Mouse (Mus musculus): ENCODE data around the gene Nap1l5. TPM values are rescaled to one million over a fixed set of nuclear protein-coding genes. Genes with fewer than 3 reads are reported as not detected.

The Nap1l5 gene
- total and polyA plus RNA-seq, 3 experiments: not detected

- TF ChIP-seq RCOR1 (conservative IDR thresholded peaks at IDR 0.05; ENCODE audit: low read depth, low read length) (no peak), JUND (conservative IDR thresholded peaks at IDR 0.05; ENCODE audit: low read depth, low read length) (0 out of 2 replicates have a peak, but pooled peaks have one; percentile 28), KAT2A (IDR thresholded peaks at IDR 0.05; ENCODE audit: insufficient replicate concordance, low read length) (no peak), MXI1 (IDR thresholded peaks at IDR 0.05; ENCODE audit: low read depth, low read length) (0 out of 2 replicates have a peak, but pooled peaks have one; percentile 29), MAFK (IDR thresholded peaks at IDR 0.05; ENCODE audit: insufficient replicate concordance, low read length) (no peak), ELF1 (IDR thresholded peaks at IDR 0.05; ENCODE audit: low read depth, low read length) (no peak), ZNF384 (IDR thresholded peaks at IDR 0.05; ENCODE audit: low read depth, low read length) (no peak), UBTF (IDR thresholded peaks at IDR 0.05; ENCODE audit: low read depth, low read length) (no peak), PAX5 (IDR thresholded peaks at IDR 0.05; ENCODE audit: low read length) (no peak), HCFC1 (IDR thresholded peaks at IDR 0.05; ENCODE audit: low read depth, low read length) (no peak)
Observed at GRCm38 (mm10) chr6:58921623-58922022, 14.7 kb upstream of the Nap1l5 start (continued).

GRCm38 (mm10) chr6:58920735-58921134 is 13.9 kb upstream of the Nap1l5 start:
- Histone ChIP-seq H3K9me3 (replicated peaks; ENCODE audit: low read length) (no peaks in the 10 kb centered on the region), H3K4me3 (replicated peaks in 1 of 3; ENCODE audit: low read depth in 2 of 3, low read length in 2 of 3, poor library complexity in 1 of 3) (no peak overlapping the region), H3K4me2 (ENCODE audit: insufficient read depth, low read depth, poor library complexity, severe bottlenecking) (no peak overlapping the region), H3K27me3 (replicated peaks) (no peaks in the 10 kb centered on the region), H3K9ac (ENCODE audit: insufficient read depth, low read depth) (no peak overlapping the region), H3K27ac (ENCODE audit: insufficient read depth, low read depth) (no peak overlapping the region), H3K36me3 (replicated peaks in 1 of 2; ENCODE audit: control insufficient read depth in 1 of 2, insufficient read depth in 1 of 2, low read length in 1 of 2) (peaks cover 4 to 38% of the 10 kb centered on the region in 2 experiments), H3K79me2 (replicated peaks; ENCODE audit: control insufficient read depth, extremely low read depth, insufficient read depth, poor library complexity, severe bottlenecking) (no peaks in the 10 kb centered on the region), H3K4me1 (ENCODE audit: control insufficient read depth in 1 of 2, insufficient read depth in 2 of 2) (peaks cover 0 to 11% of the 10 kb centered on the region in 2 experiments; a peak in 1 of 4 replicates)
- TF ChIP-seq USF1 (IDR thresholded peaks at IDR 0.05; ENCODE audit: low read depth, low read length): no peak
- no peak for TF ChIP-seq JUND (conservative IDR thresholded peaks at IDR 0.05; ENCODE audit: low read depth, low read length)
- no peak for TF ChIP-seq TCF12 (IDR thresholded peaks at IDR 0.05; ENCODE audit: low read depth, low read length)
- no peak for TF ChIP-seq CTCF (conservative IDR thresholded peaks at IDR 0.05 in 1 of 2, IDR thresholded peaks at IDR 0.05 in 1 of 2; ENCODE audit: low read depth in 2 of 2, low read length in 2 of 2)
- TF ChIP-seq ZMIZ1 (IDR thresholded peaks at IDR 0.05; ENCODE audit: low read depth, low read length): no peak
- TF ChIP-seq IRF4 (IDR thresholded peaks at IDR 0.05; ENCODE audit: low read depth, low read length): no peak
- TF ChIP-seq ZC3H11A (IDR thresholded peaks at IDR 0.05; ENCODE audit: low read depth, low read length): no peak
- no peak for TF ChIP-seq POLR2AphosphoS2 (IDR thresholded peaks at IDR 0.05; ENCODE audit: low read depth, low read length)
- no peak for TF ChIP-seq SMC3 (IDR thresholded peaks at IDR 0.05; ENCODE audit: low read depth, low read length)
- no peak for TF ChIP-seq TBP (conservative IDR thresholded peaks at IDR 0.05; ENCODE audit: low read depth, low read length)
- no peak for TF ChIP-seq CHD1 (IDR thresholded peaks at IDR 0.05; ENCODE audit: low read depth, low read length)
- TF ChIP-seq MAZ (IDR thresholded peaks at IDR 0.05; ENCODE audit: low read depth, low read length): no peak
- TF ChIP-seq EP300 (IDR thresholded peaks at IDR 0.05; ENCODE audit: low read length): no peak
- TF ChIP-seq CHD2 (IDR thresholded peaks at IDR 0.05; ENCODE audit: low read length): no peak
- no peak for TF ChIP-seq USF2 (conservative IDR thresholded peaks at IDR 0.05; ENCODE audit: low read depth, low read length)
- no peak for TF ChIP-seq RAD21 (IDR thresholded peaks at IDR 0.05; ENCODE audit: low read depth, low read length)
- no peak for TF ChIP-seq PAX5 (IDR thresholded peaks at IDR 0.05; ENCODE audit: low read length)
- no peak for TF ChIP-seq HCFC1 (IDR thresholded peaks at IDR 0.05; ENCODE audit: low read depth, low read length)
- no peak for TF ChIP-seq ZKSCAN1 (IDR thresholded peaks at IDR 0.05; ENCODE audit: borderline replicate concordance, low read depth, low read length)
- no peak for TF ChIP-seq ELF1 (IDR thresholded peaks at IDR 0.05; ENCODE audit: low read depth, low read length)
- DNase-seq (ENCODE audit: extremely low read depth): no peak
- dilution Hi-C loops (cut with MboI; ENCODE audit: extremely low pct_ligation_motif_present, extremely low pct_unique_long_range_greater_than_20kb, low sequenced_read_pairs) (no loop called here), in situ Hi-C loops (cut with MboI; ENCODE audit: low pct_ligation_motif_present, low pct_unique_long_range_greater_than_20kb, low sequenced_read_pairs) (no loop called here)

Data from CH12.LX (cell line).